Mouse (Mus musculus): ENCODE measurements around the gene Hoxb5.
A peak's percentile ranks its signal among the peaks of the same experiment; 100 is the strongest.

Gene Hoxb5

DNA sequence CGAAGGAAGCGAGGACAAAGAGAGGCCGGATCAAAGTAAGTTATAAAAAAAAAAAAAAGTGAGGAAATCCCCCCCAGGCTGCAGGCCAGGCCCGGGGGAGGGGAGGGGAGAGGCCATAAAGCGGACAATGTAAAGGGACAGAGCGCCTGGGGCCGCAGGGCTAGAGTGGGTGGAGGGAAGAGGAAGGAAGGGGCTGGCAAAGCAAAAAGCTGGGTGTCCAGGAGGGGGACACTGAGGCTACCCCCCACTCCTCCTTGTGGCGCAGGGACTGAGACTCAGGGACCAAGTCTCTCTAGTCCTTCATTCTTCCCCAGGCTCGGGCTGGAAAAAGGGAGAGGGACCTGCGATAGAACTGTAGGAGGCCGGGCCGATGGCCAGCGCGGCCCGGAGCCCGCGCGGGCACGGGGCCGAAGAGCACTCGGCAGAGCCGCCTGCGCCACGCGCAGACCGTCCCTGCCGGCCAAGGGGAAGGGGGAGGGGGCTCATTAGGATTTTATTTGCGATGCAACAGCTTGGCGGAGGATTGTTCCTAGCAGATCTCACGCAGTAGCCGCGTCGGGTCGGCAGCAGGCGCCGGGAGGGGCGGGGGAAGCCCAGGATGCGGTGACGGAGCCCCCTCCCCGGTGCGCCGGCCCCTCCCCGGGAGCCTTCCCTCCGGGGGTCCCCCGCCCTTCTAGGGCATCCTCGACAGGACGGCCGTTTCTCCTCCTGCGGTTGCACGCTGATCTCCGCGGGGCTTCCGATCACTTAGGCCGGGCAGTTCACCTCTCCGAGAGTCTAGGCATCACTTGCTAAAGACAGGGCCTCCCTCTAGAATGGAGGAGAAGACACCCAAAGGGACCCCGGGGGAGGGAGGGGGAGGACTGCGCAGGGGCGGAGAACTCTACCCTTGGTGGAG lies 30.9 kb upstream of the Hoxb5 start:
- peak; percentile 67 to 75 for DNase-seq

- DNase-seq, result peak in 1 of 2 experiments; percentile 34
Measured at GRCm38 (mm10) chr11:96274428-96274827, 28.7 kb upstream of the Hoxb5 start.

DNA sequence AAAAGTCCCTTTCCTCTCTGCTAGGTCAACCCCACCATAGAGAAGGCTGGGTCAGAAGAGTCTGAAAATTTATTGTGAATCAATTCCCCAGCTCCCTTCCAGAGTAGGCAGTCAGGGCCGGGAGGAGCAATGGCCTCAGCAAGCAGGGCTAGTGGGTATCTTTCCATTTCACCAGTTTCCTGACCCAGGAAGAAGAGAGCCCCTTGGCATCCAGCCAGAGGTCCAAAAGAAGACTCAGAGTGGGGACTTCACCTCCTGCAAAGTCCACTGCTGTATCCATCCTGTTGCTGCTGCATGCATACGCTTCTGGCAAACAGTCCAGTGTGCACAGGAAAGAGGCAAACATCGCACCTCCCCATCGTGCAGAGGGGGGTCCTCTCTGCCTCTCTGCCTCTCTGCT lies 27.2 kb upstream of the Hoxb5 start:
- DNase-seq, result peak in 1 of 2 experiments; percentile 71

DNA sequence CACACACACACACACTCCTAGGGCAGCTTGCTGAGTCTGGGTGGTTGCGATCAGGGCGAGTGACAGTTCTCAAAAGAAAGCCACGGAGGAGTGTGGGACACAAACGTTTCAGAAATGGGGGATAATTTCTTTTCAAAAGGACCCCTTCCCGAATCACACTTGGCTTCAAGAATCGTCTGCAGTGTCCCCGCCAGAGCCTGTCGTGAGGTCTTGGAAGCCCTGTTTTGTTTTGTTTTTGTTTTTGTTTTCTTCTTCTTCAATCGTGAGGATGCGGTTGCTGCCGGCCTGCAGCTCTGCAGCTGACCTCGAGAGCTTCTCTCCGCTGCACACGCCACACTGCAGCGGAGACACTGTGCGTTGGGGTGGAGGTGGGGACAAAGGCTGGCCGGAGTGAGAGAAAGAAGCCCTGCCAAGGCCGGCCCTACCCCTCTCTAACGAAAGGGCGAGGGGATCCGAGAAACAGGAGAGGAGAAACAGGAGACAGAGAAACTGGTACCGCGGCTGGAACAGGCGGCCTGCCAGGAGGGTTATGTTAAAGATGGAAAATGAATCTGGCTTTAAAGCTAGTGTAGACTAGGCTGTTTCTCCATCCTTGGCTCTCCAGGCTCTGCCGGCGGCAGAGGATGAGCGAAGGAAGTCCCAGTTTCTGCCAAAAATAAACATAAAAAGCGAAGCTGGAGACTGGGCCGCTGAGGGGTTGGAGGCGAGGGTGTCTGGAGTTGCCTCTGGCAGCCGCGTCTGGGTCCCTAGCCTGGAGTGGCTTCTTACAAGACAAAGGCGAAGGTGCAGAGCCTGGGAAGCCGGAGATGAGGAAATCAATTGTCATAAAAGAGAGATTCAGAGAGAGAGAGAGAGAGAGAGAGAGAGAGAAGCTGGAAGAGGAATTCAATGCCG lies 25.7 kb upstream of the Hoxb5 start:
- peak in 1 of 2 experiments; percentile 66 for DNase-seq

DNA sequence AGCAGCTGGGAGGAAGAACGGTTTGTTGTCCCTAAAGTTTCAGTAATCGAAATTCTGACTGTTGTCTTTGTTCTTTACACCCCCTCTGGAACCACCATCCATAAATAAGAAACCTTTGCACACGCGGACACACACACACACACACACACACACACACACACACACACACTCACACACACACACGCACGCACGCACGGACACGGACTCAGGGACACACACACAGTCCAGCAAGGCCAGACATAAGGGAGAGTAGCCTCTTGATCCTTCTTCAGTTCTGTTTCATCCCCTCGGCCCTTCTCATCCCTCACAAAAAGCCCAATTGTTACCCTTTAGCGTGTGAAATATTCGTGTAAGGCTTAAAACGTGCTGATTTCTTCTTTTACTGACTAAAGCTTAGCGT lies 24.8 kb upstream of the Hoxb5 start:
- peak in 1 of 2 experiments; percentile 39 for DNase-seq

GRCm38 (mm10) chr11:96278773-96279172 lies 24.4 kb upstream of the Hoxb5 start:
- peak; percentile 91 to 93 for DNase-seq

GRCm38 (mm10) chr11:96279421-96280233 lies 23.5 kb upstream of the Hoxb5 start:
- DNase-seq, result peak in 1 of 2 experiments; percentile 70

DNA sequence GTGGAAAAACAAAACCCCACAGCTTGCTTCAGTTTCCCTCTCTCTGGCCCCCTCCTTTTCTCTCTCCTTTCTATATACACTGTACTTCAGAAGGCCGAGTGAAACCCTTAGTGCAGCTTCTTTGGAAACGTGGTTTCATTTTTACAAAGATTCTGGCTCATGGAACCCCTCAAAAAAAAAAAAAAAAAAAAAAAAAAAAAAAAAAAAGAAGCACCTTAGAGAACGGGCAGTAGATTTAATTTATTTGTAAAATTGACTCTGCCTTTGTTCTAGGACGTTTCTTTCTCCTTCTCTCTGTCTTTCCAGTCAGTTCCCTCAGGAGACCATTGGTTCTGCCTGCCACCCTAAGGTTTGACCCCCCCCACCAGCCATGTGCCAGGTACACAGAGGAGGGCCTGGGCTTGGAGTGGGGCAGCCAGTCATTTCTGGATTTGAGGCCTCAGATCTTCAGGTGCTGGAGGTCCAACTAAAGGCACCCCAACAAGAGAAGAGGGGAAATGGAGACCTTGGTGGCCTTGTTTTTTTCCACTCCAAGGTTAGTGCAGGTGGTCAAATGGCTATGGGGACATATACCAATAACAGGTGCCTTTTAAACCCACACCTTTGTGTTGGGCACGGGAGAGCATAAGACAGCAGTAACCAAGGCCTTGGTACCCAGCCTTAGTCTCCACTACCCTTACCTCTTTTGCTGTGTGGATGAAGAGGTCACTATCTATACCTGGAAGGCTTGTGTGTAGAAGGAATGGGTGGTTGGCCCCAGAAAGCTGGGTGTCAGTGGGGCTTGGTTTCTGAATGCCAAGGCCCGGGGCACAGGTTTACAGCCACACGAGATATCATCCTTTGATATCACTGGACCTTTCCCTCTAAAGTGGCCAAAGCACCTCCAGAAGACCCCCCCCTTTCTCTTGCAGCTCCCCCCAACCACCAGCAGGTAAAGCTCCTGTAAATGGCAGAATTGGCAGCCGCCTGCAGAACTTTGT lies 22.4 kb upstream of the Hoxb5 start:
- peak in 1 of 2 experiments; percentile 65 for DNase-seq

DNA sequence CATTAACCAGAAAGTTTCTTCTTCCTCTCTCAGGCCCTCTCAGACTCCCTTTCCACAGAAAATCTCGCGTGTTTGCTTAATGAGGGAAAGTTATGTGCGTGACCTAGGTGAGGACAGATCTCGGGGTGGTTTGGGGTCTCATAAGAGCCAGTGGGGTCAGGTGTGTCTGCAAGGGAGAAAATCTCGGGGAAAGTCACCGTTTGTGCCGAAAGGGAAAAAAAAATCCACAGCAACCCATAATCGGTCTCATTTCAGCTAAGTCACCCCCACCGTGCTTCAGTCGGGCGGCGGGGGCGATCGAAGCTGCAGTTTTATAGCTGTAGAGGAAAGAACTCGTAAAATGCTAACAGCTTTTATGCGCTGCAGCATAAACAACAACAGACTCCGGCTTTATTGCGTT lies 21.7 kb upstream of the Hoxb5 start:
- peak in 1 of 2 experiments; percentile 69 for DNase-seq

GRCm38 (mm10) chr11:96281855-96282570 lies 21.1 kb upstream of the Hoxb5 start, which contains the start of gene Hoxb8:
Gene Hoxb8 (plus strand): TSS chr11:96281905.
- peak in 1 of 2 experiments; percentile 72 for DNase-seq

- peak; percentile 66 to 80 for DNase-seq
Measured at GRCm38 (mm10) chr11:96282795-96283430, 20.2 kb upstream of the Hoxb5 start.

GRCm38 (mm10) chr11:96284041-96284749 lies 18.9 kb upstream of the Hoxb5 start:
- DNase-seq, result peak; percentile 81 to 89

GRCm38 (mm10) chr11:96284774-96285734 lies 18.1 kb upstream of the Hoxb5 start:
- peak; percentile 85 to 92 for DNase-seq

DNA sequence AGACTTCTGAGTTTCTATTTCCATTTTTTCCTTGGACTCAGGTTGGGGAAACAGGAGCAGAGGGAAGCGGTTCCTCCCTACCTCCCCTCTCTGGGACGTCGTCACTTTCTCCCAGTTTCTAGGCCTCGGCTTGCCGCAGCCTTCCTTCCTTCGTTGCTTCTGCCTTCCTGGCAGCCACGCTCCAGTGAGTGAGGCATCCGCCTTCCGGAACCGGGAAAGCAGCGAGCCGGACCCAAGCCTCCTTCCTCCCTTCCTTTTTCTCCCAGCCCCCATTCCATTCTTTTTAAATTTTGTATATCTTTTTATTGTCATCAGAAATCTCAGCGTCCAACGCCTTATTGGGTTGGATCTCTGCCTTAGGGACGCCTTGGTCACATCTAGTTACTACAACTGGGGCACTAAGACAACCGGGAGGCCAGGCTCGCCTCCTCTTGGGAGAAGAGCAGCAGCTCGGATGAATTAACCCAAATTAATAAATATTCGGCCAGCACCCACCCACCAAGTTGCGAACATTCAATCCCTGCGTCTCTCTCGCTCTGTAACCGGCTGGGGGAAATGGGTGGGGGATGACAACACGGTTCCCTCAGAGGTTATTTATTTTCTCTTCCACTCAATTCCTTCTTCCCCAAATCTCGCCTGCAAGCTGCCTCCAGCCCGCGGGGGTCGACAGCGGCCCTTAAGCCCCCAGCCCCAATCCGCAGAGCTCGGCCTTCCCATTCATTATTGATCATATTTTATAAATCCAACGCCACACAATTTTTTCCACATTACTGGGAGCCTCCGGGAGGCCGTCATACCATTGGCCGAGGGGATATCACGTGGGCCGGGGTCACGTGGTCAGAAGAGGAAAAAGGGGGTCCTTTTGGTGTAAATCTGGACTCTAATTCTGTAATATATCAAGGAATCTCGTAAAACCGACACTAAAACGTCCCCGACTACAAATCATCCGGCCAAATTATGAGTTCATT lies 17.1 kb upstream of the Hoxb5 start, which contains the start of gene Hoxb7:
Gene Hoxb7, plus strand, starts transcription at position 853 of the 968 bp plus-strand sequence.
- peak; percentile 93 to 95 for DNase-seq

DNA sequence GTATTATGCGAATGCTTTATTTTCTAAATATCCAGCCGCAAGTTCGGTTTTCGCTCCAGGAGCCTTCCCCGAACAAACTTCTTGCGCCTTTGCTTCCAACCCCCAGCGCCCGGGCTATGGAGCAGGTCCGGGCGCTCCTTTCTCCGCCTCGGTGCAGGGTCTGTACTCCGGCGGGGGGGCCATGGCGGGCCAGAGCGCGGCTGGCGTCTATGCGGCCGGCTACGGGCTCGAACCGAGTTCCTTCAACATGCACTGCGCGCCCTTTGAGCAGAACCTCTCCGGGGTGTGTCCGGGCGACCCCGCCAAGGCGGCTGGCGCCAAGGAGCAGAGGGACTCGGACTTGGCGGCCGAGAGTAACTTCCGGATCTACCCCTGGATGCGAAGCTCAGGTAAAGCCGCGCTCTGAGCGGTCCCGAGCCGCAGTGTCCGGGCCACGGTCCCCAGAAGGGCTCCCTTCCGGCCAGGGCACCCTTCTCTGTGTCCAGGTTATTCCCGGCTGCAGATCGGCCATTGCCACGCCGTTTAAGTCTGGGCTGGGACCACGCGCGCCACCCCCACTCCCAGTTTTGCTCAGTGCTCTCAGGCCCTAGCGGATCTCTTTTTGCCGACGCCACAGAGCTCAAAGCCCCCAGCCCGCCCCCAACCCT lies 16.3 kb upstream of the Hoxb5 start:
- DNase-seq, result peak; percentile 72 to 84

DNA sequence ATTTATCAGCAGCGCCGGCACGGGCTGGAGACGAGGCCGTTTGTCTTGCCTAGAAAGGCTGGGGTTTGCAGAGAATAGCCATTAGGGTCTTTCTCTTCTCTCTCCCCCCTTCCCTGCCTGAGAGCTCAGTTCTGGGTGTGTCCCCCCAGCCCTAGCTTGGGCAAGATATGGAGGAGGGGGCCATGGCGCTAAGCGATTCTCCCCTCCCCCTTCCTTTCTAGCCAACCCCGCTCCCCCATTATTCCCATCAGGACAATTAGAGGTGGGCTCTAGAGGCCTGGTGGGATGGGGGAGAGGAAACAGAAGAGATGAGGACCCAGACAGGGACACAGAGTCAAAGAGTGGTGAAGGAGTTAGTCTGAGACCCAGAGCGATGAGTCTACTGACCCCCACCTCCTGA lies 15.7 kb upstream of the Hoxb5 start:
- no peak for DNase-seq

Data from kidney, postnatal 4 days (tissue).